Mouse (Mus musculus) stomach, postnatal 0 days (tissue): ENCODE measurements around the gene Trak1.

Source experiments
- CTCF ChIP-seq: IDR thresholded peaks from 2 replicates; pipeline ENCODE4 v1.5.1; 2016; ENCODE audit warnings: antibody characterized with exemption, low read depth, mild to moderate bottlenecking, moderate library complexity
- EP300 ChIP-seq: optimal IDR thresholded peaks from 2 replicates; pipeline ENCODE3; 2016; ENCODE audit warnings: antibody characterized with exemption

- TF ChIP-seq CTCF (no peak), EP300 (no peak)
Measured at GRCm38 (mm10) chr9:121335568-121335967, 38.3 kb downstream of the Trak1 start.
